ENCODE assay signal across 8 mouse cellular contexts in genomic region chr15:77798664-77799490, GRCm38 (mm10). TPM values are rescaled to one million over a fixed set of nuclear protein-coding genes. Genes with fewer than 3 reads are reported as not detected.
A peak's percentile ranks its signal among the peaks of the same experiment; 100 is the strongest.
DNase-seq lines count a peak whose midpoint lies in the region; ATAC-seq and TF ChIP-seq lines count a peak whose summit lies in the region.

No protein-coding gene starts in this region.

- H3K9me3 ChIP-seq in heart, embryonic 14.5 days (ENCODE audit: control insufficient read depth, low read length): no peaks in the 10 kb centered on the region
- H3K9me3 ChIP-seq in stomach, embryonic 16.5 days (replicated peaks; ENCODE audit: control insufficient read depth, low read length): no peaks in the 10 kb centered on the region

- H3K27ac ChIP-seq in testis, adult 2 months (ENCODE audit: control insufficient read depth, insufficient read depth, low read depth, low read length): peak overlapping the region; percentile 56
- peak overlapping the region; percentile 94 to 96 for H3K27ac ChIP-seq in heart, embryonic 14.5 days (replicated peaks in 1 of 2; ENCODE audit: control insufficient read depth in 1 of 2, insufficient read depth in 1 of 2, low read depth in 2 of 2, low read length in 2 of 2)
- H3K27ac ChIP-seq in stomach, embryonic 16.5 days (ENCODE audit: low read length): peak overlapping the region; percentile 99

- peaks cover 8% of the 10 kb centered on the region for H3K4me1 ChIP-seq in testis, adult 2 months (ENCODE audit: control insufficient read depth, insufficient read depth, low read length)
- peaks cover 75 to 96% of the 10 kb centered on the region in 2 experiments for H3K4me1 ChIP-seq in heart, embryonic 14.5 days (ENCODE audit: control insufficient read depth in 2 of 2, insufficient read depth in 2 of 2, low read length in 2 of 2)
- H3K4me1 ChIP-seq in stomach, embryonic 16.5 days (ENCODE audit: control insufficient read depth, insufficient read depth, low read length): peaks cover 53% of the 10 kb centered on the region

- no peaks in the 10 kb centered on the region for H3K36me3 ChIP-seq in testis, adult 2 months (ENCODE audit: control insufficient read depth, insufficient read depth, low read length)
- H3K36me3 ChIP-seq in heart, embryonic 14.5 days (ENCODE audit: control insufficient read depth, insufficient read depth, low read length): peaks cover 77% of the 10 kb centered on the region
- peaks cover 26% of the 10 kb centered on the region for H3K36me3 ChIP-seq in stomach, embryonic 16.5 days (ENCODE audit: control insufficient read depth, insufficient read depth, low read length)

- WGBS in heart, embryonic 14.5 days: 11% methylated on average over 14 of the region's 14 CpGs
- WGBS in stomach, embryonic 16.5 days: 12% methylated on average over 14 of the region's 14 CpGs

- DNase-seq in testis, postnatal 10 days (ENCODE audit: low spot score): no peak
- peak; percentile 77 for DNase-seq in embryo, embryonic 10.5 days (ENCODE audit: low spot score)
- peak; percentile 80 for DNase-seq in kidney, postnatal 10 days
- peak; percentile 66 for DNase-seq in lung, postnatal 36 days

- peak overlapping the region; percentile 46 for H3K4me2 ChIP-seq in heart, embryonic 14.5 days (ENCODE audit: low read length)
- H3K4me2 ChIP-seq in stomach, embryonic 16.5 days (ENCODE audit: low read depth, low read length): peak overlapping the region; percentile 26; the same call in 1 of the 2 replicates

- no peak for TF ChIP-seq CTCF in testis, adult 2 months (IDR thresholded peaks at IDR 0.05; ENCODE audit: control insufficient read depth, insufficient read depth, insufficient replicate concordance, low read depth, low read length)

- no peaks in the 10 kb centered on the region for H3K27me3 ChIP-seq in testis, adult 2 months (ENCODE audit: control insufficient read depth, insufficient read depth, low read length)
- no peaks in the 10 kb centered on the region for H3K27me3 ChIP-seq in heart, embryonic 14.5 days (ENCODE audit: control insufficient read depth, insufficient read depth, low read length)
- no peaks in the 10 kb centered on the region for H3K27me3 ChIP-seq in stomach, embryonic 16.5 days (ENCODE audit: control insufficient read depth, insufficient read depth, low read length)

- H3K9ac ChIP-seq in heart, embryonic 14.5 days (ENCODE audit: low read length): peak overlapping the region; percentile 65
- H3K9ac ChIP-seq in stomach, embryonic 16.5 days (ENCODE audit: low read length): peak overlapping the region; percentile 68

- peak; percentile 68 for ATAC-seq in heart, embryonic 14.5 days (ENCODE audit: insufficient number of reproducible peaks, insufficient read depth, low FRiP score, low read depth)
- peak; percentile 85 for ATAC-seq in stomach, embryonic 16.5 days (ENCODE audit: insufficient read depth, low FRiP score)
- no peak for ATAC-seq in erythroblast, adult 5-6 weeks (replicated peaks; ENCODE audit: low FRiP score, poor library complexity, severe bottlenecking)

- H3K4me3 ChIP-seq in testis, adult 2 months (ENCODE audit: control insufficient read depth, low read depth, low read length): no peak overlapping the region
- H3K4me3 ChIP-seq in heart, embryonic 14.5 days (ENCODE audit: control insufficient read depth in 1 of 2, insufficient read depth in 1 of 2, low read depth in 1 of 2, low read length in 2 of 2): no peak overlapping the region
- H3K4me3 ChIP-seq in stomach, embryonic 16.5 days (replicated peaks; ENCODE audit: low read length): no peak overlapping the region

- TF ChIP-seq POLR2A in testis, adult 2 months (IDR thresholded peaks at IDR 0.05; ENCODE audit: control insufficient read depth, low read depth, low read length): no peak

RNA-seq across cellular contexts. Expression of gene Apol8, which starts 42.1 kb away (rescaled TPM):
- polyA plus RNA-seq in testis, adult 2 months (2012; rRNA removed): 0.17 TPM in 2 replicates
- polyA plus RNA-seq in heart, embryonic 14.5 days (2014; fragmentation: Nextera tagmentation; extraction: Ambion mirVana): not detected in 2 replicates
- 1.2 TPM in 2 replicates for polyA plus RNA-seq in stomach, embryonic 16.5 days (2015; fragmentation: Nextera tagmentation; extraction: Ambion mirVana)
- total RNA-seq in erythroblast, adult 5-6 weeks (2015; ENCODE audit: low replicate concordance): 44.6 and 58.5 TPM in 2 replicates
- 77.3 and 107 TPM in 2 replicates for total RNA-seq in erythroblast, adult 5-6 weeks (2017; ENCODE audit: low replicate concordance)

RNA-seq across cellular contexts. Expression of gene Myh9, which starts 43.1 kb away (rescaled TPM):
- polyA plus RNA-seq in testis, adult 2 months (2012; rRNA removed): 4.5 and 4.6 TPM in 2 replicates
- 31.0 and 32.8 TPM in 2 replicates for polyA plus RNA-seq in heart, embryonic 14.5 days (2014; fragmentation: Nextera tagmentation; extraction: Ambion mirVana)
- 54.5 and 63.5 TPM in 2 replicates for polyA plus RNA-seq in stomach, embryonic 16.5 days (2015; fragmentation: Nextera tagmentation; extraction: Ambion mirVana)
- 105 and 110 TPM in 2 replicates for total RNA-seq in erythroblast, adult 5-6 weeks (2015; ENCODE audit: low replicate concordance)
- 158 and 246 TPM in 2 replicates for total RNA-seq in erythroblast, adult 5-6 weeks (2017; ENCODE audit: low replicate concordance)
